Mouse (Mus musculus) left cerebral cortex, adult 6 months (tissue): ENCODE measurements around the gene S100z. TPM values are rescaled to one million over a fixed set of nuclear protein-coding genes. Genes with fewer than 3 reads are reported as not detected.

Experiments
- long read RNA-seq, 2 experiments: library from polyadenylated mRNA; unstranded; transcript quantifications; one replicate each; pipeline ENCODE4 v2.0.0; 2019 to 2020
- polyA plus RNA-seq: library from polyadenylated mRNA; unstranded; fragments of <200 nt; fragmentation: Nextera tagmentation; gene quantifications from 2 replicates; pipeline ENCODE4 v1.2.3, GENCODE M21; 2021

The S100z gene
- not detected in 2 replicates for polyA plus RNA-seq
- long read RNA-seq, experiment 1, partial matches to known transcripts = 0 of 1 reads
- long read RNA-seq, experiment 1, other reads (novel, unspliced or antisense) = 1 of 1 reads
- long read RNA-seq, experiment 2 = 0 reads

GRCm38 (mm10) chr13:95478671-95479413 lies at the start of gene S100z:
TSS of gene S100z (minus strand) at chr13:95478721.

GRCm38 (mm10) chr13:95524674-95525491 lies 46.4 kb upstream of the S100z start, which contains the start of gene F2rl1:
TSS of gene F2rl1 (minus strand) at chr13:95525227.

GRCm38 (mm10) chr13:95444824-95445223 lies 33.7 kb downstream of the S100z start, which contains the start of gene Crhbp:
TSS of gene Crhbp (minus strand) at chr13:95444924.

Other genes starting within 250 kb of the S100z start
- 25.1 and 32.1 TPM in 2 replicates for gene Pde8b, start 228.4 kb downstream of the S100z start, polyA plus RNA-seq
- 5.6 and 10.4 TPM in 2 replicates for gene Zbed3, start 155.1 kb downstream of the S100z start, polyA plus RNA-seq
- gene Aggf1, start 103.4 kb downstream of the S100z start, polyA plus RNA-seq = 20.8 and 33.2 TPM in 2 replicates
- 38.2 and 39.0 TPM in 2 replicates for gene Crhbp, start 33.8 kb downstream of the S100z start, polyA plus RNA-seq
- gene F2rl1, start 46.5 kb upstream of the S100z start, polyA plus RNA-seq = 0.16 TPM in 1 of 2 replicates, not detected in the other
- 1.8 and 2.0 TPM in 2 replicates for gene F2r, start 139.8 kb upstream of the S100z start, polyA plus RNA-seq
- 1.0 and 1.2 TPM in 2 replicates for gene F2rl2, start 218.1 kb upstream of the S100z start, polyA plus RNA-seq